Mouse (Mus musculus) liver, embryonic 14.5 days (tissue): ENCODE data around the gene Ube2e2.

Experiments used
- CTCF ChIP-seq: IDR thresholded peaks from 2 replicates; pipeline ENCODE4 v1.5.1; 2016; ENCODE audit warnings: antibody characterized with exemption, low read depth, control low read depth
- EP300 ChIP-seq: IDR thresholded peaks from 2 replicates; pipeline ENCODE4 v1.6.1; 2016; ENCODE audit warnings: antibody characterized with exemption, low read depth

- TF ChIP-seq CTCF, result no peak
- TF ChIP-seq EP300, result no peak
Measured at GRCm38 (mm10) chr14:18754595-18754994, 139.5 kb downstream of the Ube2e2 start.
